Mouse (Mus musculus): ENCODE data around the gene Alkal2. TPM values are rescaled to one million over a fixed set of nuclear protein-coding genes. Genes with fewer than 3 reads are reported as not detected.

The Alkal2 gene
- polyA plus RNA-seq (2014; fragmentation: Illumina TruSeq; extraction: RNeasy Lipid Tissue Mini Kit (QIAGEN cat#74804); ENCODE audit: low read depth, low replicate concordance), result not detected

DNA sequence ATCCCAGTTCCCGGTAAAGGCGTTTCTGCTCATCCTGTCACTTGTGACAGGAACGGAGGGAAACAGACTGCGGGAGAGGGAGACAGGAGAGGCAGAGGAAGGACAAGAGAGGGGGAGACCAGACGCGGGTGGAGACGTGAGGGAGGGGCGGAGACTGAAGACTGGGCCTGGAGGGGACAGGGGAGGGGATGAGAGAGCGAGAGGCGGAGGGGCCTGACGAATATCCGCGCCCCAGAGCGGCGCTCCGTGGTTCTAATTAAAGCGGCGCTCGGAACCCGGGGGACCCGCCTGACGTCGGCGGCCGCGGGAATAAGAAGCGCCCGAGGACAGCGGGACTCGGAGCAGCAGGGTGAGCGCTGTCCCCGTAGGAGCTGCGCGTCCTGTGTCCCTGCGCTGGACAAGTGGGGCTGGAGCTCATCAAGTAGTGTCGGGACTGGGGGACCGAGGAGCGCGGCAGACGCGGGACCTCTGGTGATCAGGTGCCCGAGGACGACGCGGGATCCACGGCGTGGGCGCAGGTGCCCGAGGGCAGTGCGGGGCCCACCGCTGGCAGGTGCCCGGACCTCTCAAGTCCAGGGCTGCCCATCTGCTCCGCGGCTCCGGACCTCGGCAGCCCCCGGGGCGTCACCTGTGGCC lies at the start of gene Alkal2:
Gene Alkal2, plus strand, starts transcription at position 337 of the 636 bp plus-strand sequence.

GRCm38 (mm10) chr12:30911261-30912047 lies 27.3 kb downstream of the Alkal2 start, which contains the start of the genes Acp1 and Sh3yl1:
TSS of gene Acp1 (minus strand) at chr12:30911589.
TSS of gene Sh3yl1 (plus strand) at chr12:30911668.

Other genes with a start within 250 kb of the Alkal2 start
- gene Acp1, start 27.3 kb downstream of the Alkal2 start, polyA plus RNA-seq (2014; fragmentation: Illumina TruSeq; extraction: RNeasy Lipid Tissue Mini Kit (QIAGEN cat#74804); ENCODE audit: low read depth, low replicate concordance), result 92.4 TPM
- 33.1 TPM for gene Sh3yl1, start 27.3 kb downstream of the Alkal2 start, polyA plus RNA-seq (2014; fragmentation: Illumina TruSeq; extraction: RNeasy Lipid Tissue Mini Kit (QIAGEN cat#74804); ENCODE audit: low read depth, low replicate concordance)
- 1.8 TPM for gene Fam110c, start 189.5 kb downstream of the Alkal2 start, polyA plus RNA-seq (2014; fragmentation: Illumina TruSeq; extraction: RNeasy Lipid Tissue Mini Kit (QIAGEN cat#74804); ENCODE audit: low read depth, low replicate concordance)